10 mouse cellular contexts compared by ENCODE assay signal in the genomic region with DNA sequence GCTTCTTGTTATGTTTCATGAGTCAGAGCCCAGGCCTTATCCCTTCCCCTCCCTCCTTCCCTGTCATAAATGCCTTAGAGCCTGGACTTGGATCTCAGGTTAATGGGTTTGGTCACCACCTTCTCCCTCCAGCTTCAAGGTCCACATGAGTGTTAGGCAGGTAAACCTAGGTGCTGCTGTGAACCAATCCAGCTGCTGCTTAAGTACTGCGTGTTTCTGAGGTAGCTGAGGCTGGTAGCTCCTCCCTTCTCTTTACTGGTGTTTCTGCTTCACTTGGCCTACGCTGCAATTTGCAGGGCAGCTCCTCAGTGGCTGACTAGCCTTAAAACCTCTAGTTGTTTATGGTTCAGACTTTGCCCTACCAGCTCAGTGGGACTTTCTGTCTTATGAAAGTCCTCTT. TPM values are rescaled to one million over a fixed set of nuclear protein-coding genes. Genes with fewer than 3 reads are reported as not detected.
A peak's percentile ranks its signal among the peaks of the same experiment; 100 is the strongest.
DNase-seq lines count a peak whose midpoint lies in the region; ATAC-seq and TF ChIP-seq lines count a peak whose summit lies in the region.
"Had no signal": no experiment of that assay in that cellular context is flagged by ENCODE, and none has a peak within 500 bp of the region (broad histone marks: within the 10 kb centered on the region; RNA-seq: fewer than 3 reads in every experiment).

A gene (plus strand): TSS at position 211 of the 400 bp plus-strand sequence.

- intact Hi-C loops in left cerebral cortex, postnatal 14 days (cut with DNase I): no loop called here

- no peak for DNase-seq in forebrain, embryonic 11.5 days (ENCODE audit: low spot score)
- DNase-seq in liver, postnatal 0 days: no peak
- DNase-seq in urinary bladder, postnatal 10 days (ENCODE audit: low spot score): no peak
- DNase-seq in spleen, adult 12 weeks (ENCODE audit: low spot score): no peak
- no peak for DNase-seq in left cerebral cortex, postnatal 14 days (ENCODE audit: low spot score in 2 of 2)
- DNase-seq: adrenal gland, adult 2 months had no signal

- H3K36me3 ChIP-seq in forebrain, embryonic 11.5 days (ENCODE audit: control insufficient read depth, insufficient read depth, low read length): no peaks in the 10 kb centered on the region
- H3K36me3 ChIP-seq in forebrain, embryonic 15.5 days: no peaks in the 10 kb centered on the region
- no peaks in the 10 kb centered on the region for H3K36me3 ChIP-seq in hindbrain, embryonic 16.5 days (ENCODE audit: control insufficient read depth, insufficient read depth, low read length)
- no peaks in the 10 kb centered on the region for H3K36me3 ChIP-seq in liver, postnatal 0 days (replicated peaks; ENCODE audit: insufficient read depth, low read length)

- no peak for TF ChIP-seq CTCF in liver, postnatal 0 days (IDR thresholded peaks at IDR 0.05; ENCODE audit: low read depth)

- 58% methylated on average over 2 of the region's 2 CpGs for WGBS in forebrain, embryonic 11.5 days
- WGBS in forebrain, embryonic 15.5 days: 59% methylated on average over 2 of the region's 2 CpGs
- WGBS in hindbrain, embryonic 16.5 days: 58% methylated on average over 2 of the region's 2 CpGs
- WGBS in liver, postnatal 0 days (ENCODE audit: insufficient replicate concordance): 67% methylated on average over 2 of the region's 2 CpGs

- H3K27me3 ChIP-seq in forebrain, embryonic 11.5 days (ENCODE audit: control insufficient read depth, insufficient read depth, low read length): no peaks in the 10 kb centered on the region
- no peaks in the 10 kb centered on the region for H3K27me3 ChIP-seq in forebrain, embryonic 15.5 days
- no peaks in the 10 kb centered on the region for H3K27me3 ChIP-seq in hindbrain, embryonic 16.5 days (replicated peaks; ENCODE audit: control insufficient read depth, insufficient read depth, low read length)
- H3K27me3 ChIP-seq in liver, postnatal 0 days (ENCODE audit: insufficient read depth, low read length): no peaks in the 10 kb centered on the region

- H3K4me2 ChIP-seq in forebrain, embryonic 11.5 days (ENCODE audit: low read depth, low read length, severe bottlenecking): peak within 1 kb of the TSS; percentile 26; the same call in 1 of the 2 replicates
- no peak within 1 kb of the TSS for H3K4me2 ChIP-seq in forebrain, embryonic 15.5 days (replicated peaks)
- H3K4me2 ChIP-seq in hindbrain, embryonic 16.5 days (ENCODE audit: low read length): peak within 1 kb of the TSS; percentile 39
- peak within 1 kb of the TSS; percentile 29; the same call in 1 of the 2 replicates for H3K4me2 ChIP-seq in liver, postnatal 0 days (ENCODE audit: low read depth, low read length)

- H3K27ac ChIP-seq in forebrain, embryonic 11.5 days (ENCODE audit: low read depth, low read length): no peak within 1 kb of the TSS
- H3K27ac ChIP-seq in forebrain, embryonic 15.5 days (replicated peaks): no peak within 1 kb of the TSS
- H3K27ac ChIP-seq in brown adipose tissue, adult 24 weeks (replicated peaks; ENCODE audit: low read depth, low read length): peak within 1 kb of the TSS; percentile 60
- H3K27ac ChIP-seq in hindbrain, embryonic 16.5 days (ENCODE audit: low read depth, low read length): no peak within 1 kb of the TSS
- H3K27ac ChIP-seq in liver, postnatal 0 days (ENCODE audit: low read depth): no peak within 1 kb of the TSS
- H3K27ac ChIP-seq: macrophage had no signal

- no peaks in the 10 kb centered on the region for H3K9me3 ChIP-seq in forebrain, embryonic 11.5 days (ENCODE audit: control insufficient read depth, low read length)
- no peaks in the 10 kb centered on the region for H3K9me3 ChIP-seq in forebrain, embryonic 15.5 days
- H3K9me3 ChIP-seq in hindbrain, embryonic 16.5 days (ENCODE audit: control insufficient read depth, low read length): no peaks in the 10 kb centered on the region
- H3K9me3 ChIP-seq in liver, postnatal 0 days (ENCODE audit: low read length): no peaks in the 10 kb centered on the region

- no peak within 1 kb of the TSS; the same call in 1 of the 2 replicates for H3K4me3 ChIP-seq in forebrain, embryonic 11.5 days (ENCODE audit: low read depth, low read length)
- H3K4me3 ChIP-seq in forebrain, embryonic 15.5 days: no peak within 1 kb of the TSS
- H3K4me3 ChIP-seq in brown adipose tissue, adult 24 weeks (ENCODE audit: insufficient read depth, low read depth, low read length): peak within 1 kb of the TSS; percentile 57
- H3K4me3 ChIP-seq in hindbrain, embryonic 16.5 days (ENCODE audit: low read length): peak within 1 kb of the TSS; percentile 26
- H3K4me3 ChIP-seq in liver, postnatal 0 days (ENCODE audit: low read depth, low read length): no peak within 1 kb of the TSS

- H3K9ac ChIP-seq in forebrain, embryonic 11.5 days (ENCODE audit: low read length): no peak within 1 kb of the TSS
- H3K9ac ChIP-seq in forebrain, embryonic 15.5 days (replicated peaks): no peak within 1 kb of the TSS
- H3K9ac ChIP-seq in hindbrain, embryonic 16.5 days (ENCODE audit: low read depth, low read length): no peak within 1 kb of the TSS
- no peak within 1 kb of the TSS for H3K9ac ChIP-seq in liver, postnatal 0 days (replicated peaks)

- ATAC-seq in forebrain, embryonic 11.5 days (replicated peaks; ENCODE audit: low FRiP score): no peak
- ATAC-seq in forebrain, embryonic 15.5 days (replicated peaks): no peak
- no peak for ATAC-seq in hindbrain, embryonic 16.5 days
- ATAC-seq in liver, postnatal 0 days: no peak

- H3K4me1 ChIP-seq in forebrain, embryonic 11.5 days (replicated peaks; ENCODE audit: control insufficient read depth, insufficient read depth, low read length): no peaks in the 10 kb centered on the region
- H3K4me1 ChIP-seq in forebrain, embryonic 15.5 days: no peaks in the 10 kb centered on the region
- H3K4me1 ChIP-seq in brown adipose tissue, adult 24 weeks (ENCODE audit: control insufficient read depth, insufficient read depth, insufficient read length, low read length): no peaks in the 10 kb centered on the region; the same call in 1 of the 2 replicates
- no peaks in the 10 kb centered on the region for H3K4me1 ChIP-seq in hindbrain, embryonic 16.5 days (ENCODE audit: control insufficient read depth, insufficient read depth, low read depth, low read length)
- H3K4me1 ChIP-seq in liver, postnatal 0 days (ENCODE audit: insufficient read depth): no peaks in the 10 kb centered on the region

- TF ChIP-seq EP300 in liver, postnatal 0 days (IDR thresholded peaks at IDR 0.05; ENCODE audit: low read depth): no peak

RNA-seq across cellular contexts. Expression of the gene that starts here (rescaled TPM):
- 11.5 and 12.3 TPM in 2 replicates for polyA plus RNA-seq in forebrain, embryonic 11.5 days (2014; fragmentation: Nextera tagmentation; extraction: Ambion mirVana)
- 2.1 and 2.6 TPM in 2 replicates for polyA plus RNA-seq in forebrain, embryonic 15.5 days (2015; fragmentation: Nextera tagmentation; extraction: Ambion mirVana)
- polyA plus RNA-seq in brown adipose tissue, adult 24 weeks (2012; ENCODE audit: insufficient read depth, insufficient read length, missing spikeins): 4.6 and 8.6 TPM in 2 replicates
- polyA plus RNA-seq in hindbrain, embryonic 16.5 days (2015; fragmentation: Nextera tagmentation; extraction: Ambion mirVana): 4.2 and 5.3 TPM in 2 replicates
- 0.86 and 0.92 TPM in 2 replicates for polyA plus RNA-seq in liver, postnatal 0 days (2015; fragmentation: Nextera tagmentation; extraction: Ambion mirVana)
- 1 to 10 TPM; 2.1 to 2.6 TPM for total RNA-seq in left cerebral cortex, postnatal 14 days (2021)
- polyA plus RNA-seq: macrophage had no signal

Comparison
In these comparisons a context has a peak if more than half of its experiments do, and no peak if none do; other contexts are left out.
1. H3K4me3 ChIP-seq: peak in brown adipose tissue, adult 24 weeks (single experiment) and hindbrain, embryonic 16.5 days (single experiment); none in forebrain, embryonic 11.5 days (single experiment), forebrain, embryonic 15.5 days (single experiment) and liver, postnatal 0 days (single experiment).